Mouse (Mus musculus) erythroblast, embryonic 14.5 days (primary cell): ENCODE data around the gene Rpl10a.

Source experiments
- GATA1 ChIP-seq: IDR thresholded peaks from 2 replicates; pipeline ENCODE4 v1.6.1; 2012; ENCODE audit warnings: low read length, inconsistent platforms, mixed read lengths
- TAL1 ChIP-seq: IDR thresholded peaks from 3 replicates; pipeline ENCODE4 v1.6.1; 2012; ENCODE audit warnings: low read length, inconsistent platforms, mixed read lengths

DNA sequence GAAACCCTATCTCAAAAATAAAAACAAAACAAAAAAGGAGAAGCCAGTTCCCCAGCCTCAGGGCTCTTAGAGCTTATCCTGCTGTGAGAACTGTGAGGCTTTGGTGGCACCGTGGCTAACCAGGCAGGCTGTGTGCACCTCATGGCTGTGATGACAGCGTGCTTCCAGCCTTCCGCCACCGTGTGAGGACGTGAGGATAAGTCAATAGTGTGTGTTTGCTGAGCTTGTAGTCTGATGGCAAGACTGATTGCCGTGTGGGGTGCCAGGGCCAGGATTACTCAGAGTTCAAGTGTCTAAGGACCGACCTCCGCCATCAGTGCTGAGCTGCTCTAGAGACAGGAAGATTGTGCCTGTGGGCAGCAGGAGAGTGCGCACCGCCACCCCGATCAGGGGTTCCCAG is 37.6 kb upstream of the Rpl10a start:
- no peak for TF ChIP-seq TAL1
- TF ChIP-seq GATA1, result no peak
